Mouse (Mus musculus) heart, postnatal 25 days (tissue): ENCODE measurements around the gene Vmn1r80. TPM values are rescaled to one million over a fixed set of nuclear protein-coding genes. Genes with fewer than 3 reads are reported as not detected.
"Not testable (repeated sequence)": the region's sequence is repeated elsewhere in the genome, so short reads cannot be mapped to it uniquely, and the experiment has no call there.

Experiments used
- DNase-seq: peaks from one replicate; pipeline ENCODE4 v3.0.0; 2022; ENCODE audit warnings: low spot score
- intact Hi-C: fragments of 180-260 bp; cut with DNase I; formaldehyde crosslinking; loops from one replicate; pipeline ENCODE4 v1.15.1; 2025
- total RNA-seq, 2 experiments: library from RNA; stranded (reverse); gene quantifications; 2 replicates each; pipeline ENCODE4 v1.2.3; 2021

Gene Vmn1r80
- not detected for total RNA-seq

- no peak for DNase-seq
- intact Hi-C loops: no loop called here
Measured at GRCm38 (mm10) chr7:12188986-12189385, at the start of gene Vmn1r80. TSS of gene Vmn1r80 (plus strand) at chr7:12189286.

GRCm38 (mm10) chr7:12149957-12150356, 39.1 kb upstream of the Vmn1r80 start, which contains the start of gene Vmn1r78:
TSS of gene Vmn1r78 (plus strand) at chr7:12150257.
- intact Hi-C loops: no loop called here
- no peak for DNase-seq

GRCm38 (mm10) chr7:12156463-12156862, 32.6 kb upstream of the Vmn1r80 start:
- DNase-seq, intact Hi-C loops: not testable (repeated sequence)

- DNase-seq, intact Hi-C loops: not testable (repeated sequence)
Measured at GRCm38 (mm10) chr7:12170979-12171378, 18.1 kb upstream of the Vmn1r80 start, which contains the start of gene Vmn1r79. TSS of gene Vmn1r79 (plus strand) at chr7:12171279.

GRCm38 (mm10) chr7:12172926-12173325, 16.2 kb upstream of the Vmn1r80 start:
- intact Hi-C loops, DNase-seq: not testable (repeated sequence)

DNA sequence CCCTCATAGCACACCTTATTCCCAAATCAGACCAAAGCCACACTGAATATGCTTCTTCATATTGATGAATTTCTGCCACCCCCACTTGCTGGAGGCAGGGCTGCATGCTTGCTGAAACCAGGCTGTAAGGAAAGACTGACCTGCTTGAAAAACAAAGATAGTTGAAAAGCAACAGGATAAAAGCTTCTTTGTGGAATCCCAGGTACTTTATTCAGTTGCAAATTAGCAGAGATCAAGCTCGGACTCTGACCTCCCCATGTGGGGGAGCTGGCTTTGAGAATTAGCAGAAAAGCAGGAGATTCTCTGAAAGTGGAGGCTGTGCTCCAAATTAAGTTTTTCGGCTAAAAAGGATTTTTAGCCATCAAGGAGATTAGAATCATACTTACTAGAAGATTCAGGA, 15.1 kb downstream of the Vmn1r80 start:
- intact Hi-C loops: no loop called here

More for the DNA sequence above, 15.1 kb downstream of the Vmn1r80 start:
- DNase-seq: no peak

Other genes starting within 250 kb of the Vmn1r80 start
- gene Vmn1r77, start 152.5 kb upstream of the Vmn1r80 start, total RNA-seq: under 1 TPM in 1 of 2 experiments, not detected in 1; 0.03 TPM
- not detected for gene Vmn1r78, start 39.0 kb upstream of the Vmn1r80 start, total RNA-seq
- not detected for gene Vmn1r79, start 18.0 kb upstream of the Vmn1r80 start, total RNA-seq
- not detected for gene Vmn1r81, start 79.0 kb downstream of the Vmn1r80 start, total RNA-seq
- not detected for gene Vmn1r82, start 111.1 kb downstream of the Vmn1r80 start, total RNA-seq
- gene Vmn1r83, start 140.2 kb downstream of the Vmn1r80 start, total RNA-seq: not detected
- not detected for gene Vmn1r84, start 180.0 kb downstream of the Vmn1r80 start, total RNA-seq
- gene Zfp551, start 233.5 kb downstream of the Vmn1r80 start, total RNA-seq: 1 to 10 TPM; 2.0 to 3.4 TPM